Mouse (Mus musculus) heart, embryonic 10.5 days (tissue): ENCODE measurements around the gene Atad1. TPM values are rescaled to one million over a fixed set of nuclear protein-coding genes. Genes with fewer than 3 reads are reported as not detected.
A peak's percentile ranks its signal among the peaks of the same experiment; 100 is the strongest.

Experiments used
- DNase-seq: peaks from one replicate; pipeline ENCODE4 v3.0.0-alpha.2; 2017; ENCODE audit warnings: low spot score
- H3K27ac ChIP-seq: fragments of 300-500 bp; sonication (generic); 2 replicates; pipeline ENCODE4 v1.5.1; 2016; ENCODE audit warnings: mild to moderate bottlenecking
- H3K27me3 ChIP-seq: fragments of 300-500 bp; sonication (generic); 2 replicates; pipeline ENCODE4 v1.6.1; 2016; ENCODE audit warnings: mild to moderate bottlenecking; ENCODE audit not compliant: poor library complexity, insufficient read depth, severe bottlenecking
- H3K36me3 ChIP-seq: fragments of 300-500 bp; sonication (generic); 2 replicates; pipeline ENCODE4 v1.6.1; 2016; ENCODE audit warnings: mild to moderate bottlenecking, moderate library complexity
- H3K4me1 ChIP-seq: fragments of 300-500 bp; sonication (generic); 2 replicates; pipeline ENCODE4 v1.6.1; 2016; ENCODE audit warnings: mild to moderate bottlenecking
- H3K4me3 ChIP-seq: fragments of 300-500 bp; sonication (generic); 2 replicates; pipeline ENCODE4 v1.5.1; 2016; ENCODE audit warnings: mild to moderate bottlenecking, moderate library complexity
- H3K9me3 ChIP-seq: fragments of 300-500 bp; sonication (generic); 2 replicates; pipeline ENCODE4 v1.6.1; 2016; ENCODE audit warnings: mild to moderate bottlenecking, moderate library complexity
- WGBS: fragments of 180-500 bp; shearing (Covaris S2); methylation state at CpG from one replicate; pipeline ENCODE4 v1.1.7; 2016; 5-methylcytosine and 5-hydroxymethylcytosine counted together
- polyA plus RNA-seq: library from polyadenylated mRNA; unstranded; fragments of >200 nt; fragmentation: Nextera tagmentation; extraction: Ambion mirVana; gene quantifications from 2 replicates; pipeline ENCODE4 v1.2.1, GENCODE M21; 2016

The Atad1 gene
- polyA plus RNA-seq, 1 experiment from 2014 or later = 63.4 TPM

DNA sequence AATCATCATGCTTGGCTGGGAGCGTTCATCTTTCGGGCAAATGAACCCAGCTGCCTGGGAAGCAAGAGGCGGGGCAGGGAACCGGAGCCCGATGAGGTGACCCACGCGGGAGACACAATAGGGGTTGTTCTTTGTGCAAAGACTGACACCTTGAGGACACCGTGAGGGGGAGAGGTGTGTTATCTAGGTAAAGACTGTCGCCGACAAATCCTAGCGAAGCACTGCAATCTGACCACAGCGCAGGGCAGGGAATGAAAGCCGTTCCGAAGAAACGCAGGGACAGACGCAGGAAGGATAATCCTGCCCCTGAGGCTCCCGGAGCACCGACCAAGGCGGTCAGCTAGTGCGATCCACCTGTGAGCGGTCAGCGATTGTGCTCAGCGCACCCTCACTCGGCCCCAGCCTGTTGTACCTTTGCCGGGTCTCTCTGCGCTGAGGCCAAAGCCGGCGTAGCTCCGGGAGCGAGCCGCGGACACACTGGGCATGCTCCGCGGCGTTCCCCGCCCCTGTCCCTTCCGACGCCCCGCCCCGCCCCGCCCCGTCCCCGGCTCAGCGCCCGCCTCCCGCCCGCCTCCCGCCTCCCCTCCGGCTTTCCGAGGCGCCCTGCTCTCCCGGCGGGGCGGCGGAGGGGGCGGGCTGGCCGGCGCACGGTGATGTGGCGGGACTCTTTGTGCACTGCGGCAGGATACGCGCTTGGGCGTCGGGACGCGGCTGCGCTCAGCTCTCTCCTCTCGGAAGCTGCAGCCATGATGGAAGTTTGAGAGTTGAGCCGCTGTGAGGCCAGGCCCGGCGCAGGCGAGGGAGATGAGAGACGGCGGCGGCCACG is 17.5 kb upstream of the Atad1 start, which contains the start of gene Pten:
TSS of gene Pten (plus strand) at position 598 of the 826 bp plus-strand sequence.
- peak within 1 kb of the TSS; percentile 75 for H3K4me3 ChIP-seq
- DNase-seq = peak; percentile 97
- no peaks in the 10 kb centered on the region for H3K9me3 ChIP-seq
- peaks cover 13% of the 10 kb centered on the region for H3K27me3 ChIP-seq
- WGBS = under 1% methylated on average over 63 of the region's 77 CpGs
- peak within 1 kb of the TSS; percentile 99 for H3K27ac ChIP-seq
- no peaks in the 10 kb centered on the region for H3K36me3 ChIP-seq
- peaks cover 20% of the 10 kb centered on the region for H3K4me1 ChIP-seq

- under 1% methylated on average over 14 of the region's 14 CpGs for WGBS
- Histone ChIP-seq H3K27ac (peak overlapping the region; percentile 99), H3K9me3 (no peaks in the 10 kb centered on the region), H3K4me1 (peaks cover 20% of the 10 kb centered on the region), H3K27me3 (peaks cover 13% of the 10 kb centered on the region), H3K4me3 (peak overlapping the region; percentile 75), H3K36me3 (no peaks in the 10 kb centered on the region)
- DNase-seq = no peak
Observed at GRCm38 (mm10) chr19:32756636-32756899, 17.0 kb upstream of the Atad1 start.

DNA sequence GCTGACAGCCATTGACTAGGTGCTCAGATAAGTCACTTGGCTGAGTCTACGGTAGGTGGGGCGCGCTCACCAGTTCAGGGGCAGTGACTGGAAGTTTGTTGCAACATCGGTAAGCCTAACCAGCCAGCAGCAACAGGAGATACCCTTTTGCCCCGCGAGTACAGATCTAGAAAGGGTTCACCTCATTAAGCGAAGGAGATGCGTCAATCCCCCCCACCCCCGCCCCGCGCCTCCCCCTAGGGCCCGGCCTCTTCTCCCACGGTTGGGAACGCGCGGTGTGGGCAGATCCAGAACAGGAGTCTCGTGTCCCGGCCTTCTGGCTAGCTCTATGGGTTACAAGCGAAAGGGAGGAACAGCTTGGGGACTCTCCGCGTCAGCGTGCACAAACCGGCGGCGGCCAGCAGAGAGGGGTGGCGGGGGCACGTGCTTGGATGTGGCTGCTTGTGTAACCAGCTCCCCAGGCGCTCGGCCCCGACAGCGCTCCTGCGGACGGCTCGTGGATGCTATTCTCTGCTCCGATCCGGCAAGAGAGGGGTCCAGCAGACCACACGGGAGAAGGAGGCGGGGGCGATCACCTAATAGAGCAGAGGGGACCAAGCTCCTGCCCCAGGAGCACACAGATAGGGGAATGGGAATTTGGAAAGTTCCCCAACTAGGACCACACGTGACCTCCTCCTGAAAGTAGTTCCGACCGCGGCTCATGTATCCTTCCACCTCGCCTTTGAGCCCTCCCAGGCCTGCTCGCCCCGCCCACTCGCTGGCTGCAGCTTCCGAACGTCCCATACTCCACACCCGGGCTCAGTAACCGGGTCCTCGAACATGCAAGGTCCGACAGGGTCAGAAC is 16.4 kb upstream of the Atad1 start:
- Histone ChIP-seq H3K27me3 (peaks cover 13% of the 10 kb centered on the region), H3K27ac (peak overlapping the region; percentile 99), H3K36me3 (no peaks in the 10 kb centered on the region), H3K4me1 (peaks cover 20% of the 10 kb centered on the region), H3K4me3 (peak overlapping the region; percentile 75), H3K9me3 (no peaks in the 10 kb centered on the region)
- under 1% methylated on average over 53 of the region's 53 CpGs for WGBS
- peak; percentile 97 for DNase-seq

- WGBS = 4% methylated on average over 12 of the region's 12 CpGs
- peaks cover 15% of the 10 kb centered on the region for H3K4me1 ChIP-seq
- peak overlapping the region; percentile 75 for H3K4me3 ChIP-seq
- peaks cover 13% of the 10 kb centered on the region for H3K27me3 ChIP-seq
- no peak for DNase-seq
- H3K27ac ChIP-seq = peak overlapping the region; percentile 99
- H3K9me3 ChIP-seq = no peaks in the 10 kb centered on the region
- no peaks in the 10 kb centered on the region for H3K36me3 ChIP-seq
Observed at GRCm38 (mm10) chr19:32755104-32755791, 15.7 kb upstream of the Atad1 start.

GRCm38 (mm10) chr19:32754188-32755000 is 14.8 kb upstream of the Atad1 start:
- no peaks in the 10 kb centered on the region for H3K9me3 ChIP-seq
- WGBS = 25% methylated on average over 15 of the region's 15 CpGs
- H3K4me1 ChIP-seq = peaks cover 15% of the 10 kb centered on the region
- H3K4me3 ChIP-seq = peak overlapping the region; percentile 75; the same call in 1 of the 2 replicates
- peaks cover 13% of the 10 kb centered on the region for H3K27me3 ChIP-seq
- H3K36me3 ChIP-seq = no peaks in the 10 kb centered on the region
- DNase-seq = no peak
- no peak overlapping the region for H3K27ac ChIP-seq

GRCm38 (mm10) chr19:32753386-32753785 is 13.8 kb upstream of the Atad1 start:
- 84% methylated on average over 3 of the region's 3 CpGs for WGBS
- no peaks in the 10 kb centered on the region for H3K9me3 ChIP-seq
- DNase-seq = no peak
- peaks cover 13% of the 10 kb centered on the region for H3K27me3 ChIP-seq
- H3K4me3 ChIP-seq = no peak overlapping the region
- H3K4me1 ChIP-seq = peaks cover 15% of the 10 kb centered on the region
- no peak overlapping the region for H3K27ac ChIP-seq
- H3K36me3 ChIP-seq = no peaks in the 10 kb centered on the region

DNA sequence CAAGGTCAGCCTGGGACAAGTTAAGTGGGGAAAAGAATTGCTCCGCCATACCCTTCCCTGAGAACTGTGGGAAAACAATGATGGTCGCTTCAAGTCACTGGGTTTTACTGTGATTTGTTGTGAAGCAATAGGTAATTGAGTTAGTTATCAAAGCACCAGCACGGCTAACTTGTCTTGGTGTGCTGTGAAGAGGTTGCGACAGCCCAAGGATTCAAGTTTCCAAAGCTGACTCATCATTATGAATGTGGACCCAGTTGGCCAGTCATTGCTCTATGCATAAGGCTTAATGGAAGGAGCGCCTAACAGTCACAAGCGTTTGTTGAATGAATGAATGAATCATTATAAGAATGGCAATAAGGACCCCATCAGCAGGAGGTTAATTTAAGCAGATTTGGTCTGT is 12.8 kb upstream of the Atad1 start:
- H3K27ac ChIP-seq = no peak overlapping the region
- H3K36me3 ChIP-seq = no peaks in the 10 kb centered on the region
- 91% methylated on average over 6 of the region's 6 CpGs for WGBS
- H3K4me1 ChIP-seq = peaks cover 15% of the 10 kb centered on the region
- no peak for DNase-seq
- H3K4me3 ChIP-seq = no peak overlapping the region
- peaks cover 13% of the 10 kb centered on the region for H3K27me3 ChIP-seq
- H3K9me3 ChIP-seq = no peaks in the 10 kb centered on the region

DNA sequence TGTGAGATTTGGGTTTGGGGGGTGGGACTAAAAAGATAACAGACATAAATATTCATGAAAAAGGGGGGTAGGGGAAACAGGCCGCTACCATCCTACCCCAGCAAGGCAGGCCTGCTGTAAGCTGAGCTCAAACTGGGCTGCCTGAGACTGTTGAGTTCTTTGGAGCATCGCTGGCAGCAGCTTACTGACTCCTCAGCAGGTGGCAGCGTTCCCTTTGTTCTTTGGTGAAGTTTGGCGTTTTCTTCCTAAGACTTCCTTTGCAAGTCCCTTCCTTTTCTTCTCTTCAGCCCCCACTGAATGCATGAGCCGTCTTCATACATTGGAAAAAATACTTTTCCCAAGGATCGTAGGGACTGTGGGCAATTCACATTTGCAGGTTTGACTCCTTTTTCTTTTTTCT is 9.8 kb upstream of the Atad1 start:
- no peak overlapping the region for H3K4me3 ChIP-seq
- H3K36me3 ChIP-seq = no peaks in the 10 kb centered on the region
- no peak overlapping the region for H3K27ac ChIP-seq
- H3K27me3 ChIP-seq = peaks cover 9% of the 10 kb centered on the region
- no peak for DNase-seq
- 15% methylated on average over 6 of the region's 6 CpGs for WGBS
- peaks cover 2% of the 10 kb centered on the region; the same call in 1 of the 2 replicates for H3K4me1 ChIP-seq
- no peaks in the 10 kb centered on the region for H3K9me3 ChIP-seq

DNA sequence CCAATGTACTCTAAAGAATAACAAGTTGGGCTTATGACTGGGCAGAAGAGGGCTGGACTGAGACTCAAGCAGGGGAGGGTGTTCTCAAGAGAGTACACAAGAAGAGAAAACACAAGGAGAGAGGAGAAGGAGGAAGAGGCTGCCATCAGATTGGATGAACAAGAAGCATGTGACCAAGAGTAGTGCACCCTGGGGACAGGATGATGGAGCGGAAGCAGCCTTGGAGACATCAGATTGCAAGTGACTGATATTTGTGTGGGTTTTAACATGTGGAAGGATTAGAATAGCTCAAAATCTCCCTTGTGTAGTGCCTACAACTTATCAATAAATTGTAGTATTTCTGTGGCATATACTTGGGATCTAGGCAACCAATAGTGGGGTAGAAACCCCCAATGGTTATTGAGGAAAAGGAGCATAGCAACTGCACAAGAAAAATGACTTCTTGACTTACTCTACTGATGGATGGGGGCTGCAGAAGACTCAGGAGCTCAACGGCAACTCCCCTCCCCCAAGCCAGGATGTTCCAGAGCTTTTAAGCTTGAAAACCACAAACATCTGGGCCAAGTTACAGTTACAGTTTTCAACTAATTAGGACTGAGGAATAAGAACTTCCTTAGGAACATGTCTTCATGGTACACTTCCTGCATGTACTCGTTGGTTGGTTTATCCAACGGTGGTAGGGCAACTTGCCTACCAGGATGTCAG is 1.2 kb upstream of the Atad1 start:
- H3K36me3 ChIP-seq = no peaks in the 10 kb centered on the region
- H3K4me3 ChIP-seq = no peak overlapping the region
- no peaks in the 10 kb centered on the region for H3K27me3 ChIP-seq
- no peak overlapping the region for H3K27ac ChIP-seq
- DNase-seq = no peak
- H3K4me1 ChIP-seq = no peaks in the 10 kb centered on the region
- 84% methylated on average over 4 of the region's 4 CpGs for WGBS
- no peaks in the 10 kb centered on the region for H3K9me3 ChIP-seq

- no peaks in the 10 kb centered on the region for H3K27me3 ChIP-seq
- no peaks in the 10 kb centered on the region for H3K9me3 ChIP-seq
- WGBS = 82% methylated on average over 7 of the region's 7 CpGs
- no peaks in the 10 kb centered on the region for H3K36me3 ChIP-seq
- no peaks in the 10 kb centered on the region for H3K4me1 ChIP-seq
- no peak overlapping the region for H3K27ac ChIP-seq
- no peak overlapping the region for H3K4me3 ChIP-seq
- DNase-seq = no peak
Observed at GRCm38 (mm10) chr19:32737844-32738243, 1.7 kb downstream of the Atad1 start.

GRCm38 (mm10) chr19:32732922-32733321 is 6.7 kb downstream of the Atad1 start:
- Histone ChIP-seq H3K36me3 (no peaks in the 10 kb centered on the region), H3K9me3 (no peaks in the 10 kb centered on the region), H3K4me3 (no peak overlapping the region), H3K27ac (no peak overlapping the region), H3K4me1 (no peaks in the 10 kb centered on the region), H3K27me3 (peaks cover 17% of the 10 kb centered on the region)
- no peak for DNase-seq

DNA sequence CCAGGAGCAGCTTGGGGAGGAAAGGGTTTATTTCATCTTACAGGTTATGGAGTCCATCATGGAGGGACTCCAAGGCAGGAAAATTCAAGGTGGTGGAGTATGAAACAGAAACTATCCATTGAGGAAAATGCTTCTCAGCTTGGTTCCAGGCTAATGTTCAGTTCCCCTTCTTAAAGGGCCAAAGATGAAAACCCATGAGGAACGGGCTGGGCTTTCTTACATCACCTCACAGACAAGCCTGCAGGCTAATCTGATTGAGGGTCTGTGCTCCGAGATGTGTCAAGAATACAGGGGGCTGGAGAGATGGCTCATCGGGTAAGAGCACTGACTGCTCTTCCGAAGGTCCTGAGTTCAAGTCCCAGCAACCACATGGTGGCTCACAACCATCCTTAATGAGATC is 9.8 kb downstream of the Atad1 start:
- WGBS = 86% methylated on average over 4 of the region's 4 CpGs
- H3K9me3 ChIP-seq = no peaks in the 10 kb centered on the region
- peaks cover 36% of the 10 kb centered on the region for H3K27me3 ChIP-seq
- peaks cover 11% of the 10 kb centered on the region for H3K4me1 ChIP-seq
- no peak overlapping the region for H3K4me3 ChIP-seq
- H3K36me3 ChIP-seq = no peaks in the 10 kb centered on the region
- no peak overlapping the region for H3K27ac ChIP-seq
- no peak for DNase-seq
